Mouse (Mus musculus): ENCODE results near the gene Atp5d.

The Atp5d gene

DNA sequence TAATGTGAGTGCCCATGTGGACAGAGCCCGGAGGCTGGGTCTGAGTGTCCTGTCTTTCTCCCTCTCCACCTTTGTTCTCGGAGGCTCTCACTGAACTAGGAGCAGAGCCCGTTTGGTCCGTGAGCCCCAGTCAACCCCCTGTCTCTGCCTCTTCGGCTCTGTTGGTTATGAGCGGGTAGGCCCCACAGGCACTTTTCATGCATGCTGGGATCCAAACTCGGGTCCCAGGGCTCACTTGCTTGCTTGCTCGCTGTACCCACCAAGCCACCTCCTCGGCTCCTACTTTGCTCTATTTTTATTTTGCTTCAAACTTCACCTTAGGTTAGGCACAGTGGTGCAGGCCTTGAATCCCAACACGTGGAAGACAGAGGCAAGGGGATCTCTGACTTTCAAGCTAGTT, 49.3 kb downstream of the Atp5d start:
- DNase-seq = no peak

DNA sequence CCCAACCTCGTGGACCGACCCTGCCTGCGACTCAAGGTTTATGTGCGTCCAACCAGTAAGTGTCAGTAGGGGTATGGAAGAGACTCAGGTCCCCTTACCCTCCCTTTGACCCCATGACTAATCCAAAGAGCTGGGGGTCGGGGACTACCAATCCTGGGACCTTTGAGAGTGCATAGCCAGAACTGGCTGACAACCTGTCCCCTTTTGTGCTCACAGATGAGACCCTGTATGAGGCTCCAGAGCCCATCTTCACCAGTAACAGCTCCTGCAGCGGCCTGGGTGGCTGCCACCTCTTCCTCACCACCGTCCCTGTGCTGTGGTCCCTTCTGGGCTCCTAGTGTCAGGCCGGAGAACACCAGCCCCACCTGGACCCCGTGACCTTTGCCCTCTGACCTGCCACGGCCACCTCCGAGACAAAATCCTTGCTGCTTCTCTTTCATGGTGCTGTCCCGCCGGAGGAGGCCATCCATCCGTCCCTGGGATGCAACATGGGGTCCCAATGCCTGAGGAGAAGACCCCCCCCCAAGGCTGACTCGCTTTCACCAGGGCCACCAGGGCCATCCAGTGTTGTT, 50.1 kb downstream of the Atp5d start:
- no peak for DNase-seq

DNA sequence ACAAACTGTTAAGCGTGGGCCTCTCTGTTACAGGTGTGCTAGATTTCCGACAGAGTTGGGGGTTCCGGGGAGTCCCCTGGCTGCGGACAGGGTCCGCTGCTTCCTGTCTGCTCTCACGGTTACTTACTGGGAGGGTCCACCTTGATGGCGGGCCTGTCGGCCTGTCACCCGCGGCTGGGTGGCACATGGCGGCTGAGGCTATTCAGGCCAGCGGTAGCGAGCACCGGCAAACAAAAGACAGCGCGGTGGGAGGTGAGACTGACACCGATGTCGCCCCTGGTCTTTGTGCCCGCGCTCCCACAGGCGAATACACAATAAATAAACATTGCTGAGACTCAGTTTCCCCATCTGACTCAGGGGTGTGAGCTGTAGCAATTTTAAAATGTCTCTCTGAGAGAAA, 51.6 kb downstream of the Atp5d start:
- no peak for DNase-seq

DNA sequence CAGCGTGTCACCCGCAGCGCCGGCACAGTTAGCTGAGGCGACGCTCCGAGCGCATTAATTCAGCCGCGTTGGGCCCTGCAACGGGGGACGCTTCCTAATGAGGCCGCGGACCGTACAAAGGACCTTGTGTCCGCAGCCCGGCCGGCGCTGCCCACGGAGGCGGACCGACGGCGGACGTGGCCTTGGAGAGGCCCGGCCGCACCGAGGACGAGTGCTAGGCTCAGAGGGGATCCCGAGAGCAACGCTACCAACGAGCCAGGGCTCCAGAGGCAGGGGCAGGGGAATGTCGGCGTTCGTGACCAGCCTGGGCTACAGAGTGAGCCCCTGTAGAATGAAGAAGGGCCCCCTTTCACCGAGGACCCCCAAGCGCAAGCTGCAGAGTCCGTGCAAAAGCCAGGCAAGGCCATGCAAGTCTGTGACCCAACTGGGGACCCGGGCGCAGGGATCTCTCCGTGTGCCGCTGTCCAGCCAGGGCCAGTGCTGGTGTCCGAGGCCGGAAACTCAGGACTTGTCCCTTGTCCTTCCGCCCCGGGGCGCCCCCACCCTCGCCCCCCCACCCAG, 52.1 kb downstream of the Atp5d start:
- DNase-seq = no peak

DNA sequence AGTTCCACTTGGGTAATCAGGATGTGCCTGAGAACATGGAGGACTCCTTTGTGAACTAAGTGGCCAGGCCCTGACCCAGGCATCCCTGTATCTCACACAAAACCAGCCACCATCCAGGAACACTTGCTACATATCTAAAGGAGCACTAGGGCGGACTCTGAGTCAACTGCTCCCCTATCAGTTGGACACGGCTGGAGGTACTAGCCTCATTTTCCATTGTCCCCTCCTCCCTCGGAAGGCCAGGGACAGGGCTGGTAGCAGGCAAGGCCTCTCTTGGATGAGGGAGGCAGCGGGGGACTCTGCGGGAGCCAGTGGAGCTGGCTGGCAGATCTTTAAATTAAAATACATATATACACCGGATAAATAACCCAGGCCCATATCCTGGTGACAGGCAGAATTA, 55.5 kb downstream of the Atp5d start:
- DNase-seq = no peak

DNA sequence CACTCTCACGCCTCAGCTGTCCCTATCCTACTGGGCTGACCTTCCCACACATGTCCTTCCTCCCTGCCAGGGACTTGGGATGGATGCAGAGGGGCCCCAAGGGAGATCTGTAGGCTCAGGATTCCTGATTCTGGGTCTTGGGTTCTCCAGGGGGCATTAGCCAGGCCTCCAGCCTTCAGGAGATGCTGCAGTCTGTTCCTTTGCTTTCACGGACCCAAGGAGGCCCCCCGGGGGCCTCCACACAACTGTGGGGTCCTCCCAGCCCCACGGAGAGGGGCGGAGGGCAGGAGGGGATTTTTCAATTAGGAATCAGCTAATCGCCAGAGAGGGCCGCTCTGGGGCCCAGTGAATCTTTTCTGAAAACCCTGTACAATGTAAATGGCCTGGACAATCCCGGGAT, 56.0 kb downstream of the Atp5d start:
- DNase-seq = no peak
